Mouse (Mus musculus) forelimb bud, embryonic 11.5 days (tissue): ENCODE data around the gene Usp19.

Experiments
- DNase-seq: peaks from one replicate; pipeline ENCODE4 v3.0.0-alpha.2; 2012; ENCODE audit warnings: low read depth, low spot score

Usp19 gene

DNA sequence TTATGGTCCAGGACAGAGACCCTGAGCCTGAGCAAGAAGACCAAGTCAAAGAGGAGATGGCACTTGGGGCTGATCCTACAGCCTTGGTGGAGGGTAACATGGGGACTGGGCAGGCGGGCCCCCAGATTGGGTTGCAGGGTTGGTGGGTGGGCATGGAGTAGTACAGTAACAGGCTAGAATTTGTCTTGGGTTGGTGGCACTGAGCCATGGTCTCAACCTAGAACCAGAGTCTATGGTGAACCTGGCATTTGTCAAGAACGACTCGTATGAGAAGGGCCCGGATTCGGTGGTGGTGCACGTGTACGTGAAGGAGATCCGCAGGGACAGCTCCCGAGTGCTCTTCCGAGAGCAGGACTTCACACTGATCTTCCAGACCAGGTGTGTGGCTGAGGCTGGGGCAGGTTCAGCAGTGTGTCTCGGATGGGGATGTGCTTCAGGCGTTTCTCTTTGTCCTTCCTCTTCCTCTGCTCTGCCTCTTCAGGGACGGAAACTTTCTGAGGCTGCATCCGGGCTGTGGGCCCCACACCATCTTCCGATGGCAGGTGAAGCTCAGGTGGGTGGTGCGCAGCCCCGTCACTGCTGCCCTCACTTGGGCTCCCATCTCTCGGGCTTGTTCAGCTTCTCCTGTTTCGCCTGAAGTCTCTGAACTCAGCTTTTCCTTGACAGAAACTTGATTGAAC is 3.9 kb downstream of the Usp19 start:
- no peak for DNase-seq

- DNase-seq, result no peak
Measured at GRCm38 (mm10) chr9:108494905-108495304, 4.5 kb downstream of the Usp19 start.

- DNase-seq, result no peak
Measured at GRCm38 (mm10) chr9:108499231-108499630, 8.8 kb downstream of the Usp19 start.

- no peak for DNase-seq
Measured at GRCm38 (mm10) chr9:108499943-108500342, 9.5 kb downstream of the Usp19 start.

DNA sequence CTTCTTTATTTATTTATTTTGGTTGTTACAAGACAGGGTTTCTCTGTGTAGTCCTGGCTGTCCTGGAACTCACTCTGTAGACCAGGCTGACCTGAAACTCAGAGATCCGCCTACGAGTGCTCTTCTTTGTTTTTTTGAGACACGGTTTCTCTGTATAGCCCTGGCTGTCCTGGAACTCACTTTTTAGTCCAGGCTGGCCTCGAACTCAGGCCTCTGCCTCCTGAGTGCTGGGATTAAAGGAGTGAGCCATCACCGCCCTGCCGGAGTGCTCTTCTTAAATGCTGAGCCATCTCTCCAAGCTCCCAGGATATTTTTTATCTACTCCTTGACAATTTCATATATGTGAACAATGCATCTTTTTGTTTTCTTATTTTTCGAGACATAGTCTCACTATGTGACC is 16.5 kb downstream of the Usp19 start:
- no peak for DNase-seq

- peak; percentile 96 for DNase-seq
Measured at GRCm38 (mm10) chr9:108507619-108508434, 17.4 kb downstream of the Usp19 start, which contains the start of gene Qars. TSS of gene Qars (plus strand) at chr9:108507706.

DNA sequence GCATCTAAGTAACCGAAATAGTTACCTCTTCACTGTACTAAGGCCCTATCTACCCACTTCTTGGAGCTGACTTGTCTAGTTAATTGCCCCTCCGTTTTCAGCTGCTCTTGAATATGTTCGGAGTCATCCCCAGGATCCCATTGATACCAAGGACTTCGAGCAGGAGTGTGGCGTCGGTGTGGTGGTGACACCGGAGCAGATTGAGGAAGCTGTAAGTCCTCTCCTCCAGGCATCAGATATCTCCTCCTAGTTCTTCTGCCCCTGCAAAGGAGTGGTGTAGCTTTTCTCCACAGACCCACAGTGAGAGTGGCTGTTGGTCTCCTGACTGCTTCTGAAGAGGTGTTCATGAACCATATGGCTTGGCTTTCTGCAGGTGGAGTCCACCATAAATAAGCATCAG is 18.4 kb downstream of the Usp19 start:
- no peak for DNase-seq

DNA sequence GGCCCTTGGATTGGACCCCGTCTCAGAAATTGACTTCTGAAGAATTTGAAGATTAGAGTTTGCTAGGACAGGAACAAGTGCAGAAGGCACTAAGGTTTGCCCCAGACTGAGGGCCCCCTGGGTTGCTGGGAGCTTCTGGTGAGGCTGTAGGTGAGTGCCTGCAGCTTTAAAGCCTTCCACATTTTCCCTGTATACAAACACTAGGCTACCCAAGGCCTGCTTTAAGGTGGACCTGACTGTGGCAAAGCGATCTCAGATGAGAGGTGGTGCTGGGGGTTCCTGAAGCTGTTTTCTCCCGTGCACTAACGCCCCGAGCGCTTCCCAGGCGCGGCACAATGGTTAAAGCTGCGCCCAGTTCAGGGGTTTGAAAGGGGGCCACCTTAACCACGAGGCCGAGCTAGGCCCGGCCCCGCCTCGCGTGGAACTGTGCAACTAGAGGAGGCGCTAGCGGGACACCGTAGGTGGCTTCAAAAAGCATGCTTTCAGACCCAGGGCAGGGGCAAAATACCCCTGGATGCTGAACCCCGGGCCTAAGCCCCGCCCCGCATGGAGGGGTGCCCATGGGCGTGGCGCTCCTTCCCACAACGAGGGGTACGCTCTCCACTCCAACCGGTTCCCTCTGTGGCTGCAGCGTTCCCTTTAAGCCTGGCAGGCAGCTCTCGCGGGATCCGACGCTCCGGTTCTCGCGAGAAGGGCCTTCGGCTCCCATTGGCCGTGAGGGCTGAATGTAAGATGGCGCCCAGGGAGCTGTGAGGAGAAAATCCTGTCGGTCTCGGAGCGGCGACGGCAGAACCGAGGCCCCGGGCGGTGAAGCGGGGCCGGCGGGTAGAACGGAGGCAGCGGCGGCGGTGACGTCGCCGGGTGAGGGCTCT is 26.2 kb downstream of the Usp19 start, which contains the start of gene Qrich1:
TSS of gene Qrich1 (plus strand) at position 427 of the 872 bp plus-strand sequence.
- DNase-seq, result peak; percentile 99

DNA sequence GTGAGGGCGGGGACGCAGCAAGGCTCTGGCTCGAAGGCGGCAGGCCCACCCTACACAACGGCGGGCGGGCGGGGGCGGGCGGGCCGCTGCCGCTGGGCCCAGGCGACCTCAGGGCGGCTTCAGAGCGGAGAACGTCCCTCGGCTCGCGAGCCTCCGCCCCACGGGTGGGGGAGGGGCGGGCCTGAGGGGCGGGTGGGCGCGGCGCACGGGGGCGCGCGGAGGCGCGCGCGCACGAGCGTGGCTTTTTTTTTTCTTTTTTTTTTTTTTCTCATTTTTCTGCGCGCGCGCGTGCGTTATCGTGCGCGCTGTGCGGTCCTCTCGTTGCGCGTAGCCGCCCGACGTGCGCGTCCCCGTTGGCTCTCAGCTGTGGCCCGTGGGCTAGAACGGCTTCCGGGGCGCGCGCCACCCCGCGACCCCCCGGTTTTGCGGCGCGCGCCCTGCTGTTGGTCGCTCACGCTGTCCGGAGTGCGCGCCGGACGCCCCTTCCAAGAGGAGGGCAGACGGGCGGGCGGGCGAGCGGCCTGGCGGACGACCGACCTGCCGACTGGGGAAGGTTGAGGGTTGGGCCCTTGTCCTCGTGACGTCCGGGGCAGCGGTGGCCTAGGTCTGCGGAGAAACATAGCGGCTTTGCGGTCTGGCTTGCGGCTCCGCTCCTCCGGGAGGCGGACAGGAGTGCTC is 27.0 kb downstream of the Usp19 start:
- DNase-seq, result peak; percentile 85

- DNase-seq, result peak; percentile 49
Measured at GRCm38 (mm10) chr9:108517931-108518332, 27.5 kb downstream of the Usp19 start.

DNA sequence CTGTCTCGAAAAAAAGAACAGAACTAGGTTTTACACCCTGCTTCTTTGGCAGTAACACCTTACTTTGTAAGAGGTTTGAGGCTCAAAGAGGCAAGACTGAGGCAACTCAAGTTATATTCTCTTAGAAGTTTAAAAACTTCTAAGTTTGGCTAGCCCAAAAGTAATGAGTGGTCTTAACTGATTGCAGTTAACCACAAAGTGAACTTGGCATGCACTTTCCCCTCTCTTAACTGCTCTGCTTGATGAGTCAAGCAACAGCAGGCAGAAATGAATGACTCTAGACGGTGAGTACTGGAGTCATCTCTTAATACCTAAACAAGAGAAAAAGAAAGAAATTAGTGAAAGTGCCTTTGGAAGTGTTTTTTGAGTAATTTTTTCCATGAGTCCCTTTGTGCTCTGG is 31.2 kb downstream of the Usp19 start:
- no peak for DNase-seq

GRCm38 (mm10) chr9:108523341-108523740 is 32.9 kb downstream of the Usp19 start:
- no peak for DNase-seq

GRCm38 (mm10) chr9:108525400-108525799 is 35.0 kb downstream of the Usp19 start:
- DNase-seq, result no peak

GRCm38 (mm10) chr9:108530954-108531353 is 40.6 kb downstream of the Usp19 start:
- no peak for DNase-seq

- no peak for DNase-seq
Measured at GRCm38 (mm10) chr9:108531496-108531895, 41.1 kb downstream of the Usp19 start.

GRCm38 (mm10) chr9:108540846-108541245 is 50.4 kb downstream of the Usp19 start:
- no peak for DNase-seq

DNA sequence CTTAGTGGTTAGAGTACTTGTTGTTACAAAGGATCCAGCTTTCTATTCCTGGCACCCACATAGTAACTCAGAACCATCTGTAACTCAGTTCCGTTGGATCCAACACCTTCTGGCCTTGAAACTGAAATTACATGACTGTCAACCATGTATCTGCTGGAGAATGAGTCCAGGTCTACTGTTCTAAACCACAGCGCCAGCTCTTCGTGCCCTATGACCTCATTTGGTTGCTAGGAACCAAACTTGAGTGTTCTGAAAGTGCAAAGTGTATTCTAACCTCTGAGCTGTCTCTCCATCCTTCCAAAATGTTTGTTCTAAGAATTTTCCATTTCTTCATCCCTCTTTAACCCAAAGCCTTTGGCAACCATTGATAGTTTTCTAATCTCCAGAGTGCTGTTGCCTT is 55.6 kb downstream of the Usp19 start:
- DNase-seq, result no peak

DNA sequence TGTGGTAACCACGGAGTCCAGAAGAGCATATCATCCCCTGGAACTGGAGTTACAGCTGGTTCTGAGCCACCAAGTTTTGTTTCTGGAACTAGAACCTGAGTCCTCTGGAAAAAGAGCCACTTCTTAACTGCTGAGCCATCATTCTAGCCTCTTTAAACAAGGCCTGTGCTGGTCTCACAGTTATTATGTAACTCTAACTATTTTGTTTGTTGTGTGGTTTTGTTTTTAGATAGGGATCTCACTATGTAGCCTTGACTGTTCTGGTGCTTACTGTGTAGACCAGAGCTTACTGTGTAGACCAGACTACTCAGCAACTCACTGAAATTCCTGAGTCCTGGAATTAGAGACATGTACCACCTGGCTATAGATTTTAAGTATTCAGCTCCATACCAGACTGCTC is 56.5 kb downstream of the Usp19 start:
- DNase-seq, result no peak
